Mouse (Mus musculus) midbrain, embryonic 14.5 days (tissue): Measurements from ENCODE around the gene Nfix. TPM values are rescaled to one million over a fixed set of nuclear protein-coding genes. Genes with fewer than 3 reads are reported as not detected.

Source experiments
- ATAC-seq: fragments of 200-750 bp; cut with Nextera tagmentation; 2 replicates; pipeline ENCODE4 v1.8.0; 2017; ENCODE audit warnings: moderate number of reproducible peaks, moderate library complexity; ENCODE audit not compliant: low FRiP score, low TSS enrichment
- DNase-seq: peaks from one replicate; pipeline ENCODE4 v3.0.0-alpha.2; 2015
- H3K27ac ChIP-seq: fragments of 300-500 bp; sonication (generic); replicated peaks from 2 replicates; pipeline ENCODE4 v1.5.1; 2014; ENCODE audit warnings: mild to moderate bottlenecking, low read depth, low read length, moderate library complexity
- H3K27me3 ChIP-seq: fragments of 300-500 bp; sonication (generic); 2 replicates; pipeline ENCODE4 v1.6.1; 2014; ENCODE audit warnings: low read length, control low read depth, mixed read lengths; ENCODE audit not compliant: control insufficient read depth, insufficient read depth
- H3K36me3 ChIP-seq: fragments of 300-500 bp; sonication (generic); 2 replicates; pipeline ENCODE4 v1.6.1; 2014; ENCODE audit warnings: low read length, control low read depth; ENCODE audit not compliant: control insufficient read depth, insufficient read depth
- H3K4me1 ChIP-seq: fragments of 300-500 bp; sonication (generic); 2 replicates; pipeline ENCODE4 v1.6.1; 2014; ENCODE audit warnings: mild to moderate bottlenecking, antibody characterized with exemption, low read length, control low read depth; ENCODE audit not compliant: control insufficient read depth, insufficient read depth
- H3K4me2 ChIP-seq: fragments of 300-500 bp; sonication (generic); 2 replicates; pipeline ENCODE4 v1.6.1; 2014; ENCODE audit warnings: mild to moderate bottlenecking, low read length, moderate library complexity
- H3K4me3 ChIP-seq: fragments of 300-500 bp; sonication (generic); replicated peaks from 2 replicates; pipeline ENCODE4 v1.5.1; 2014; ENCODE audit warnings: low read depth, low read length
- H3K9ac ChIP-seq: fragments of 300-500 bp; sonication (generic); replicated peaks from 2 replicates; pipeline ENCODE4 v1.6.1; 2014; ENCODE audit warnings: mild to moderate bottlenecking, low read length, moderate library complexity
- H3K9me3 ChIP-seq: fragments of 300-500 bp; sonication (generic); 2 replicates; pipeline ENCODE4 v1.6.1; 2016; ENCODE audit warnings: low read length, control low read depth, mixed read lengths; ENCODE audit not compliant: control insufficient read depth
- WGBS: fragments of 180-500 bp; shearing (Covaris S2); extraction: QIAGEN DNeasy Blood & Tissue Kit; methylation state at CpG from one replicate; pipeline ENCODE4 v1.1.7; 2014; 5-methylcytosine and 5-hydroxymethylcytosine counted together
- polyA plus RNA-seq: library from polyadenylated mRNA; unstranded; fragments of >200 nt; fragmentation: Nextera tagmentation; extraction: Ambion mirVana; gene quantifications from 2 replicates; pipeline ENCODE4 v1.2.1, GENCODE M21; 2014

The Nfix gene
- polyA plus RNA-seq, 1 experiment from 2014 or later = 45.9 TPM

- Histone ChIP-seq H3K9me3 (no peaks in the 10 kb centered on the region), H3K9ac (no peak overlapping the region), H3K4me2 (peak overlapping the region; percentile 21; the same call in 1 of the 2 replicates), H3K4me3 (no peak overlapping the region), H3K27me3 (peaks cover 84% of the 10 kb centered on the region), H3K36me3 (0 out of 2 replicates have a peak, but pooled peaks cover 3% of the 10 kb centered on the region), H3K27ac (peak overlapping the region; percentile 76), H3K4me1 (peaks cover 8% of the 10 kb centered on the region; the same call in 1 of the 2 replicates)
- DNase-seq (peak; percentile 72), ATAC-seq (peak; percentile 78)
- 48% methylated on average over 13 of the region's 13 CpGs for WGBS
Measured at GRCm38 (mm10) chr8:84793791-84794485, 6.2 kb downstream of the Nfix start.

- H3K9ac ChIP-seq = no peak overlapping the region
- H3K27ac ChIP-seq = peak overlapping the region; percentile 76; the same call in 1 of the 2 replicates
- peaks cover 5% of the 10 kb centered on the region; the same call in 1 of the 2 replicates for H3K4me1 ChIP-seq
- ATAC-seq = no peak
- 0 out of 2 replicates have a peak, but pooled peaks cover 3% of the 10 kb centered on the region for H3K36me3 ChIP-seq
- 89% methylated on average over 9 of the region's 9 CpGs for WGBS
- no peaks in the 10 kb centered on the region for H3K9me3 ChIP-seq
- H3K4me2 ChIP-seq = no peak overlapping the region
- H3K27me3 ChIP-seq = peaks cover 84% of the 10 kb centered on the region
- H3K4me3 ChIP-seq = no peak overlapping the region
- no peak for DNase-seq
Measured at GRCm38 (mm10) chr8:84793134-84793533, 7.0 kb downstream of the Nfix start.

GRCm38 (mm10) chr8:84792429-84792947 is 7.7 kb downstream of the Nfix start:
- whole genome bisulfite sequencing = 68% methylated on average over 12 of the region's 12 CpGs
- no peak for ATAC-seq
- H3K4me3 ChIP-seq = no peak overlapping the region
- H3K36me3 ChIP-seq = 0 out of 2 replicates have a peak, but pooled peaks cover 3% of the 10 kb centered on the region
- H3K9me3 ChIP-seq = no peaks in the 10 kb centered on the region
- H3K4me1 ChIP-seq = peaks cover 5% of the 10 kb centered on the region; the same call in 1 of the 2 replicates
- DNase-seq = no peak
- H3K27me3 ChIP-seq = peaks cover 84% of the 10 kb centered on the region
- no peak overlapping the region for H3K27ac ChIP-seq
- H3K4me2 ChIP-seq = no peak overlapping the region
- no peak overlapping the region for H3K9ac ChIP-seq

- no peaks in the 10 kb centered on the region for H3K36me3 ChIP-seq
- ATAC-seq (no peak), DNase-seq (no peak)
- no peaks in the 10 kb centered on the region for H3K9me3 ChIP-seq
- 78% methylated on average over 2 of the region's 2 CpGs for WGBS
- peaks cover 84% of the 10 kb centered on the region for H3K27me3 ChIP-seq
- H3K27ac ChIP-seq = no peak overlapping the region
- H3K4me2 ChIP-seq = no peak overlapping the region
- H3K9ac ChIP-seq = no peak overlapping the region
- no peak overlapping the region for H3K4me3 ChIP-seq
- H3K4me1 ChIP-seq = peaks cover 5% of the 10 kb centered on the region; the same call in 1 of the 2 replicates
Measured at GRCm38 (mm10) chr8:84790537-84790936, 9.6 kb downstream of the Nfix start.

- Histone ChIP-seq H3K9ac (no peak overlapping the region), H3K9me3 (no peaks in the 10 kb centered on the region), H3K4me2 (no peak overlapping the region), H3K27ac (no peak overlapping the region), H3K4me1 (peaks cover 5% of the 10 kb centered on the region; the same call in 1 of the 2 replicates), H3K4me3 (no peak overlapping the region), H3K36me3 (no peaks in the 10 kb centered on the region), H3K27me3 (peaks cover 88% of the 10 kb centered on the region)
- DNase-seq = no peak
- WGBS = 64% methylated on average over 8 of the region's 9 CpGs
- ATAC-seq = no peak
Measured at GRCm38 (mm10) chr8:84789855-84790486, 10.2 kb downstream of the Nfix start.

GRCm38 (mm10) chr8:84789345-84789744 is 10.8 kb downstream of the Nfix start:
- Histone ChIP-seq H3K9me3 (no peaks in the 10 kb centered on the region), H3K4me3 (no peak overlapping the region), H3K4me2 (no peak overlapping the region), H3K9ac (no peak overlapping the region), H3K27ac (no peak overlapping the region), H3K4me1 (no peaks in the 10 kb centered on the region), H3K27me3 (peaks cover 88% of the 10 kb centered on the region), H3K36me3 (no peaks in the 10 kb centered on the region)
- DNase-seq (no peak), ATAC-seq (no peak)
- WGBS = 36% methylated on average over 5 of the region's 5 CpGs

GRCm38 (mm10) chr8:84788896-84789295 is 11.2 kb downstream of the Nfix start:
- H3K36me3 ChIP-seq = no peaks in the 10 kb centered on the region
- H3K9me3 ChIP-seq = no peaks in the 10 kb centered on the region
- H3K4me3 ChIP-seq = no peak overlapping the region
- no peak for DNase-seq
- WGBS = 15% methylated on average over 11 of the region's 11 CpGs
- 0 out of 2 replicates have a peak overlapping the region, but pooled peaks have one; percentile 10 for H3K4me2 ChIP-seq
- no peak overlapping the region for H3K27ac ChIP-seq
- no peak overlapping the region for H3K9ac ChIP-seq
- peaks cover 88% of the 10 kb centered on the region for H3K27me3 ChIP-seq
- ATAC-seq = no peak
- no peaks in the 10 kb centered on the region for H3K4me1 ChIP-seq

- peaks cover 92% of the 10 kb centered on the region for H3K27me3 ChIP-seq
- no peak overlapping the region for H3K27ac ChIP-seq
- H3K4me1 ChIP-seq = no peaks in the 10 kb centered on the region
- 11% methylated on average over 14 of the region's 14 CpGs for WGBS
- H3K4me3 ChIP-seq = no peak overlapping the region
- DNase-seq = no peak
- H3K9me3 ChIP-seq = no peaks in the 10 kb centered on the region
- ATAC-seq = no peak
- H3K36me3 ChIP-seq = no peaks in the 10 kb centered on the region
- no peak overlapping the region for H3K4me2 ChIP-seq
- no peak overlapping the region for H3K9ac ChIP-seq
Measured at GRCm38 (mm10) chr8:84787523-84788302, 12.4 kb downstream of the Nfix start.
